Mouse (Mus musculus): ENCODE results near the gene Apoo. TPM values are rescaled to one million over a fixed set of nuclear protein-coding genes. Genes with fewer than 3 reads are reported as not detected.
"Not testable (repeated sequence)": the region's sequence is repeated elsewhere in the genome, so short reads cannot be mapped to it uniquely, and the experiment has no call there.

The Apoo gene
- 49.7 and 52.9 TPM in 2 replicates for polyA plus RNA-seq (2015; fragmentation: Nextera tagmentation; extraction: Ambion mirVana)

DNA sequence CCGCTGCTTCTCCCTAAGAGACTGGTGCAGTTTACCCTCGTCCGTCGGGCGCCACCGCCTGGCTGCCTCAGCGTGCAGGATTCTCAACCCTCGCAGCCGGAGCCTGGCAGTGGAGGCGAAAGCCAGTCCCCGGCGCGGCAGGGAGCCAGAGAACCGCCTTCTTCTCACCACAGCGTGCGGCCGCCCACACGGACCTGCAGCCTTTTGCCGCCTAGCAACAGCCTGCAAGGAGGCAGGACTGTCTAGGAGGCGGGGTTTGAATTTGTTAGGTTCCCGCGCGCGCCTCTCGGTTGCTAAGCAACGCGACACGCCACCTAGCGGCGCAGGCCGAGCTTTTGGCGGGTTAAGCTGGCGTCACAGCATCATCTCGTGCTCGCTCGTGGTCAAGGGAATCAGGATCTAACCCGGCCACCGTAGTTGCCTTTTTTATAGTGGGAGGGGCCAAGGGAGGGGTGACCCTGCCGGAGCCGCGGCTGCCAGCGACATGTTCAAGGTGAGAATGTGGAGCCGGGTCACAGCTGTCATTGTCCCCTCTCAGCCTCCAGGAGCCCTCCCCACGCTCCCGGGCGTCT lies at the start of gene Apoo, which contains the start of gene Fam90a1b:
Apoo (plus strand) TSS at position 448 of the 572 bp plus-strand sequence.
Fam90a1b (minus strand) TSS at position 108 of the 572 bp plus-strand sequence.
- H3K27me3 ChIP-seq (ENCODE audit: insufficient read depth, low read length) = peaks cover 43% of the 10 kb centered on the region
- H3K4me2 ChIP-seq (ENCODE audit: low read depth, low read length) = peak within 1 kb of the TSS; percentile 72
- no peaks in the 10 kb centered on the region for H3K36me3 ChIP-seq (replicated peaks; ENCODE audit: insufficient read depth, low read length)
- peak within 1 kb of the TSS; percentile 69 for H3K4me3 ChIP-seq (ENCODE audit: low read depth, low read length)
- 13% methylated on average over 46 of the region's 46 CpGs for WGBS (ENCODE audit: insufficient replicate concordance)
- no peaks in the 10 kb centered on the region for H3K9me3 ChIP-seq (ENCODE audit: low read length)
- peak within 1 kb of the TSS; percentile 50 for H3K27ac ChIP-seq (ENCODE audit: low read depth)
- H3K9ac ChIP-seq (replicated peaks) = peak within 1 kb of the TSS; percentile 67
- DNase-seq = peak; percentile 95
- ATAC-seq = peak; percentile 99
- TF ChIP-seq CTCF (IDR thresholded peaks at IDR 0.05; ENCODE audit: low read depth) (peak; percentile 86), EP300 (IDR thresholded peaks at IDR 0.05; ENCODE audit: low read depth) (peak; percentile 48; the same call in 1 of the 2 replicates)
- no peaks in the 10 kb centered on the region for H3K4me1 ChIP-seq (ENCODE audit: insufficient read depth)

DNA sequence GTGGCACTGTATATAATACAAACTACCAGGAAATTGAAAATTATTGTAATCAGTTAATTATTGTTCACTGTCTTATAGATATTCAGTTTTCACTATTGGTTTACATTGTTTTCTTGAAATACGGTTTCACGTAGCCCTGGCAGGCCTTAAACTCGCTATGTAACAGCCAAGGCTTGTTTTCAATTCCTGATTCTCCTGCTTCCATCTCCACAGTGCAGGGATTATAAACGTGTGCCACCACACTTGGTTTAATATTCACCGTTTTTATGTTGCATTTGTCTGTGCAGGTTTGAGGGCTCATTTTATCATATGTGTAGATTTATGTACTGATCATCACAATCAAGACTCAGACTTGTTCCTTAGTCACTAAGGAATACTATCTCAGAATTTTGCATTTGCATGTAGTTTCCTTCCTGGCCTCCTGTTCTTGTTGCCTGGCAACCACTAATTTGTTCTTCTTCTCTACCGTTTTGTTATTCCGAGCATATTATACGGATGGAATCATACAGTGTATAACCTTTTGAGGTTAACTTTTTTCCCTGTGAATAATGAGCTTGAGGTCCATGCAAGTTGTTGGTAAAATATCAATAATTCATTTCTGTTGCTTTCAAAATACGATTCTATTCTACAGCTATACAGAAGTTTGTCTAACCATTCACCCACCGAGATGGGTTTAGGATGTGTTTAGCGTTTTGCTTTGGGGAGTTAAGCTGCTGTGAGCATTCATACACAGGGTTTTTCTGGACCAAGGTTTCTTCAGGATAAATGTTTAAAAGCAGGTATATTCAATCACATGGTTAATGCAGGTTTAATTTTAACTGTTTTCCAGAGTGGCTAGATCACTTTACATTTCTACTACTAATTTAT lies 45.6 kb upstream of the Apoo start:
- ATAC-seq (no peak), DNase-seq (no peak)
- TF ChIP-seq EP300 (IDR thresholded peaks at IDR 0.05; ENCODE audit: low read depth) (no peak), CTCF (IDR thresholded peaks at IDR 0.05; ENCODE audit: low read depth) (no peak)
- Histone ChIP-seq H3K36me3 (replicated peaks; ENCODE audit: insufficient read depth, low read length) (no peaks in the 10 kb centered on the region), H3K27ac (ENCODE audit: low read depth) (no peak overlapping the region), H3K4me2 (ENCODE audit: low read depth, low read length) (no peak overlapping the region), H3K4me1 (ENCODE audit: insufficient read depth) (no peaks in the 10 kb centered on the region), H3K9ac (replicated peaks) (no peak overlapping the region), H3K4me3 (ENCODE audit: low read depth, low read length) (no peak overlapping the region), H3K9me3 (ENCODE audit: low read length) (no peaks in the 10 kb centered on the region), H3K27me3 (ENCODE audit: insufficient read depth, low read length) (peaks cover 6% of the 10 kb centered on the region; the same call in 1 of the 2 replicates)
- 79% methylated on average over 11 of the region's 11 CpGs for WGBS (ENCODE audit: insufficient replicate concordance)

DNA sequence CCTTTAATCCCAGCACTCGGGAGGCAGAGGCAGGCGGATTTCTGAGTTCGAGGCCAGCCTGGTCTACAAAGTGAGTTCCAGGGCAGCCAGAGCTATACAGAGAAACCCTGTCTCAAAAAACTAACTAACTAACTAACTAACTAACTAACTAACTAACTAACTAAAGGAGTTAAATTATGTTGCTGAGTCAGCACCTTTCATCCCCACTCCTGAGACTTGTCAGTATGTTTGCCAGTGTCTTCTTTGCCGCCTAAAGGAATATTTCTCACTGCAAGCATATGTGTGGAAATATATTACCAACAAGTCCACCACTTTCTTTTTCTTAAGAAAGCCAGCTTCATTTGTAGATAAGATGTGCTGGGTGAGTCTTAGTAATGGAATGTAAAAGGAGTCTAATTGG lies 23.3 kb upstream of the Apoo start:
- DNase-seq; H3K9me3 ChIP-seq (ENCODE audit: low read length); H3K4me2 ChIP-seq (ENCODE audit: low read depth, low read length); H3K4me1 ChIP-seq (ENCODE audit: insufficient read depth); H3K27ac ChIP-seq (ENCODE audit: low read depth); ATAC-seq; H3K4me3 ChIP-seq (ENCODE audit: low read depth, low read length); H3K9ac ChIP-seq (replicated peaks); H3K27me3 ChIP-seq (ENCODE audit: insufficient read depth, low read length); H3K36me3 ChIP-seq (replicated peaks; ENCODE audit: insufficient read depth, low read length): not testable (repeated sequence)
- 84% methylated on average over 2 of the region's 4 CpGs for WGBS (ENCODE audit: insufficient replicate concordance)

DNA sequence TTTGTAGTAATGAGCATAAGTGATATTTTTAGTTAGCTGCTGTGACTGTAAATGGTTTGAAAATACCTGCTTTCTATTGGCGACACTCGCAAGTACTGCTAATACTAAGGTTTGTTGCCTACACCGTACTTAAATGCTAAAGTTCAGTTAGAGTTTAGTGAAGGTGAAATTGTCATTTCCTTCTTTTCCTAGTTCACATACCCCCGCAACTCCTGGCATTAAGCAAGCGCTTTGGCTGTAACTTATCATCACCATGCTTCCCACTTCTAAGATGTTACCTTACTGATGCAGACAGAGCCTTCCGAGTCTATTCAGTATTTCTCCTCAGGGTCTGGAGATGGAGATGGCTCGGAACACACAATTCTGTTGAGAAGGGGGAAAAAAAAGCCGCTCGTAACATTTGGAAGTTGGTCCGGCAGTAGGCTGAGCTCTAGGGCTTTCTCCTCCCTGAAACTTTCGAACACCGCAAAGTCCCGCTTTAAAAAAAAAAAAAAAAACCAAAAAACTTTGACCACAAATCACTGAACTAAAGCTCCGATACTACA lies 1.5 kb upstream of the Apoo start:
- Histone ChIP-seq H3K9me3 (ENCODE audit: low read length) (no peaks in the 10 kb centered on the region), H3K4me1 (ENCODE audit: insufficient read depth) (no peaks in the 10 kb centered on the region), H3K9ac (replicated peaks) (no peak overlapping the region), H3K27ac (ENCODE audit: low read depth) (no peak overlapping the region), H3K4me2 (ENCODE audit: low read depth, low read length) (peak overlapping the region; percentile 72), H3K36me3 (replicated peaks; ENCODE audit: insufficient read depth, low read length) (no peaks in the 10 kb centered on the region), H3K4me3 (ENCODE audit: low read depth, low read length) (no peak overlapping the region), H3K27me3 (ENCODE audit: insufficient read depth, low read length) (peaks cover 43% of the 10 kb centered on the region)
- DNase-seq (no peak), ATAC-seq (no peak)
- TF ChIP-seq EP300 (IDR thresholded peaks at IDR 0.05; ENCODE audit: low read depth) (no peak), CTCF (IDR thresholded peaks at IDR 0.05; ENCODE audit: low read depth) (no peak)
- 26% methylated on average over 14 of the region's 14 CpGs for WGBS (ENCODE audit: insufficient replicate concordance)

DNA sequence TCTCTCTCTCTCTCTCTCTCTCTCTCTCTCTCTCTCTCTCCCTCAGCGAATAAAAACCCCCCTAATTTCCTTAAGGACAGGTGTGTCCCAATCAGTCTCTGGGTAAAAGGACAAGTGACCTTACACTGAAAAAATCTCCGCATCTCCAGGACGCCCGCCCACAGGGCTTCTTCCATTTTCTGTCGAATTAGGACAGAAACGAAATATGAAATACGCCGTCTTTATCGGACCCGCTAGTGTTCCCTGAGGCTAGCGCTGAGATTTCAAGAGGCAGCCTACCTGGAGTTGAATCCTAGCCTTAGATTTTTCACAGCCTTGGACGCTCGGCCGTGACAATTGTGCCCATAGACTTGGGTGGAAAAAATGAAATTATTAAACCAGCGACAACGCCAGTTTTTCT lies 888 bp upstream of the Apoo start:
- DNase-seq (no peak), ATAC-seq (no peak)
- no peak overlapping the region for H3K27ac ChIP-seq (ENCODE audit: low read depth)
- H3K9ac ChIP-seq (replicated peaks) = no peak overlapping the region
- no peaks in the 10 kb centered on the region for H3K4me1 ChIP-seq (ENCODE audit: insufficient read depth)
- H3K36me3 ChIP-seq (replicated peaks; ENCODE audit: insufficient read depth, low read length) = no peaks in the 10 kb centered on the region
- H3K9me3 ChIP-seq (ENCODE audit: low read length) = no peaks in the 10 kb centered on the region
- TF ChIP-seq CTCF (IDR thresholded peaks at IDR 0.05; ENCODE audit: low read depth) = no peak
- no peak for TF ChIP-seq EP300 (IDR thresholded peaks at IDR 0.05; ENCODE audit: low read depth)
- WGBS (ENCODE audit: insufficient replicate concordance) = 19% methylated on average over 16 of the region's 16 CpGs
- peaks cover 43% of the 10 kb centered on the region for H3K27me3 ChIP-seq (ENCODE audit: insufficient read depth, low read length)
- H3K4me2 ChIP-seq (ENCODE audit: low read depth, low read length) = peak overlapping the region; percentile 72
- peak overlapping the region; percentile 69 for H3K4me3 ChIP-seq (ENCODE audit: low read depth, low read length)

DNA sequence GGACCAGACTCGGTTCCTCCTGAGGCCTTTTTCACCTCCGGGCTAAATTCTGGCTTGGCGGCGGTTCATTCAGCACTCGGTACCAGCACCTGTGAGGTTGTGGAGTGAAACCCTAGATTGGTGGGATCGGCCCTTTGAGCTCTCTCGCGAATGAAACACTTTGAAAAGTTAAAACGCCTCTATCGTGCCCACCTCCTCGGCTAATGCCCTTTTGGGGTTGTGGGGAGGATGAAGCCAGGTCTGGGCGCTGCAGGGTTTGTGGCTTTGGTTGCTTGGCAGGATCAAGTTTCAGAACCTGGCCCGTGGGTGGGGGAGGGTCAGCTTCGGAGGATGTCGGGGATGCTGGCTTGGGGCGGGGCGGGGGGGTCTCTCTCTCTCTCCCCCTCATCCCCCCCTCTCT lies 331 bp downstream of the Apoo start:
- Histone ChIP-seq H3K4me3 (ENCODE audit: low read depth, low read length) (peak overlapping the region; percentile 69), H3K9me3 (ENCODE audit: low read length) (no peaks in the 10 kb centered on the region), H3K4me1 (ENCODE audit: insufficient read depth) (no peaks in the 10 kb centered on the region), H3K27ac (ENCODE audit: low read depth) (peak overlapping the region; percentile 50), H3K27me3 (ENCODE audit: insufficient read depth, low read length) (peaks cover 39% of the 10 kb centered on the region), H3K9ac (replicated peaks) (peak overlapping the region; percentile 67), H3K36me3 (replicated peaks; ENCODE audit: insufficient read depth, low read length) (no peaks in the 10 kb centered on the region), H3K4me2 (ENCODE audit: low read depth, low read length) (peak overlapping the region; percentile 72)
- ATAC-seq (peak; percentile 2), DNase-seq (peak; percentile 41)
- TF ChIP-seq CTCF (IDR thresholded peaks at IDR 0.05; ENCODE audit: low read depth) (no peak), EP300 (IDR thresholded peaks at IDR 0.05; ENCODE audit: low read depth) (no peak)
- 23% methylated on average over 14 of the region's 17 CpGs for WGBS (ENCODE audit: insufficient replicate concordance)

All from liver, postnatal 0 days (tissue).